ENCODE assay signal across 8 mouse cellular contexts in the genomic region with DNA sequence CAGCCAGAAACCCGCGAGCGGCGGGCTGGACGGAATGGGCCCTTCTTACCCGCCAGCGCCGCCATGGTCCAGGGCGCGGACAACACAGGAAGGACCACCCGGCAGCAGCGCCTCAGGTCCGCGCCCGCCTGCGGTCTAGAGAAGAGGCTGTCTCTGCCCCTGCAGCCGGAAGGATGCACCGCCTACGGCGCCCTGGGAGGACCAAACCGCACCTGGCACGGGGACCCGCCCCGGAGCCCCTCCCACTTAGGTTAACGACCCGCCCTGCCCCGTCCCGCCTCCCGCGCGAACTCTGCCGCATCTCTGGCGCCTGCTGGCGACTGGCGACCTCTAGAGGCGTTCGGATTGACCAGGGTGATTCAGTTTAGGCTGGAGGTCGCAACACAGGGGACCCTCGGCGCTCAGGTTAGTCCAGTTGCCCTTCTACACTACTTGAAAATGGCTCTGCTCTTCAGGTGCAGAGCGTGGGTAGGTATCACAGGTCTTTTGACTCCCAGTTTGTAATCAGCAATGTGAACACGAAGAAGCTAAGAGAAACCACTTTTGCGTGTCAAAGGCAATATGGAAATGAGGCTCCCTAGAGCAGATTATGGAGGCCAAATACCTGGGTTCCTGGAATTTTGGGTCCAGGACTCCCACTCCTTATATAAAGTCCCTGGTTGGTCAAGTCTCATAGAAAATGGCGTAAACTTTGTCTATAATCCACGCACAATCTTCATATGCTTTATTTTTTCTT. TPM values are rescaled to one million over a fixed set of nuclear protein-coding genes. Genes with fewer than 3 reads are reported as not detected.
DNase-seq lines count a peak whose midpoint lies in the region; ATAC-seq lines count a peak whose summit lies in the region.

A gene (minus strand): TSS at position 193 of the 736 bp plus-strand sequence.

- H3K36me3 ChIP-seq in megakaryocyte, embryonic 14.5 days (replicated peaks; ENCODE audit: low read length) = peaks cover 9% of the 10 kb centered on the region

- peaks cover 53% of the 10 kb centered on the region for H3K4me1 ChIP-seq in megakaryocyte, embryonic 14.5 days

- peaks cover 4% of the 10 kb centered on the region; the same call in 1 of the 2 replicates for H3K9me3 ChIP-seq in megakaryocyte, embryonic 14.5 days

- H3K27me3 ChIP-seq in megakaryocyte, embryonic 14.5 days (replicated peaks) = no peaks in the 10 kb centered on the region

- peak within 1 kb of the TSS; percentile 95 for H3K4me3 ChIP-seq in megakaryocyte, embryonic 14.5 days (replicated peaks)

- peak; percentile 98 for ATAC-seq in common myeloid progenitor, adult 5-6 weeks (replicated peaks; ENCODE audit: low read depth, poor library complexity, severe bottlenecking)

- peak; percentile 98 for DNase-seq in ZHBTc4 (ENCODE audit: low read depth, low spot score)
- DNase-seq in gastrocnemius, adult 8-10 months (ENCODE audit: low spot score in 2 of 2) = peak; percentile 81 to 86
- DNase-seq in hindlimb bud, embryonic 11.5 days (ENCODE audit: extremely low spot score, low read depth, low spot score) = peak; percentile 67
- peak; percentile 71 to 78 for DNase-seq in left cerebral cortex, adult 8-10 months (ENCODE audit: low spot score in 2 of 2)
- peak; percentile 87 to 90 for DNase-seq in right cerebral cortex, postnatal 10 days (ENCODE audit: low spot score in 2 of 2)
- DNase-seq in urinary bladder, postnatal 25 days (ENCODE audit: low spot score) = peak; percentile 92

RNA-seq across cellular contexts. Expression of the gene that starts here (rescaled TPM):
- 13.8 and 28.4 TPM in 2 replicates for total RNA-seq in common myeloid progenitor, adult 5-6 weeks (2017)
- total RNA-seq in gastrocnemius, adult 8-10 months (2022) = 10 to 100 TPM; 10.9 to 12.5 (median 11.9) TPM
- 100 to 1,000 TPM in 1 of 4 experiments, 10 to 100 TPM in 3; 93.4 to 107 (median 97.0) TPM for total RNA-seq in left cerebral cortex, adult 8-10 months (2022)
- 16.4 and 34.1 TPM in 2 replicates for polyA plus RNA-seq in megakaryocyte, embryonic 14.5 days (2012; ENCODE audit: insufficient read depth, low replicate concordance)

Comparison
In these comparisons a context has a peak if more than half of its experiments do, and no peak if none do; other contexts are left out.
1. Peak in every context shown above with its lines: DNase-seq, ATAC-seq and H3K4me3 ChIP-seq.